Mouse (Mus musculus): ENCODE measurements around the gene Axin1. TPM values are rescaled to one million over a fixed set of nuclear protein-coding genes. Genes with fewer than 3 reads are reported as not detected.

The Axin1 gene
- polyA plus RNA-seq, 1 experiment, result 41.0 TPM

- H3K4me1 ChIP-seq (ENCODE audit: control insufficient read depth, insufficient read depth, low read length), result no peaks in the 10 kb centered on the region
- no peaks in the 10 kb centered on the region for H3K36me3 ChIP-seq (ENCODE audit: control insufficient read depth, insufficient read depth, low read length, poor library complexity, severe bottlenecking)
- TF ChIP-seq POLR2A (IDR thresholded peaks at IDR 0.05; ENCODE audit: insufficient read depth, low read length) (no peak), CTCF (IDR thresholded peaks at IDR 0.05; ENCODE audit: low read depth, low read length) (peak; percentile 47), EP300 (IDR thresholded peaks at IDR 0.05; ENCODE audit: insufficient read depth, low read depth, low read length) (no peak)
- H3K27ac ChIP-seq (ENCODE audit: insufficient read depth, low read length), result peak overlapping the region; percentile 17
- peak overlapping the region; percentile 69 for H3K9ac ChIP-seq (ENCODE audit: low read depth, poor library complexity, severe bottlenecking)
- no peaks in the 10 kb centered on the region for H3K27me3 ChIP-seq (ENCODE audit: control insufficient read depth, insufficient read depth, low read length, poor library complexity, severe bottlenecking)
- no peaks in the 10 kb centered on the region for H3K9me3 ChIP-seq (replicated peaks; ENCODE audit: control insufficient read depth, insufficient read depth, low read length, poor library complexity, severe bottlenecking)
- H3K4me3 ChIP-seq (ENCODE audit: low read depth, low read length), result peak overlapping the region; percentile 92
Observed at GRCm38 (mm10) chr17:26243471-26244100, 105.1 kb downstream of the Axin1 start.

DNA sequence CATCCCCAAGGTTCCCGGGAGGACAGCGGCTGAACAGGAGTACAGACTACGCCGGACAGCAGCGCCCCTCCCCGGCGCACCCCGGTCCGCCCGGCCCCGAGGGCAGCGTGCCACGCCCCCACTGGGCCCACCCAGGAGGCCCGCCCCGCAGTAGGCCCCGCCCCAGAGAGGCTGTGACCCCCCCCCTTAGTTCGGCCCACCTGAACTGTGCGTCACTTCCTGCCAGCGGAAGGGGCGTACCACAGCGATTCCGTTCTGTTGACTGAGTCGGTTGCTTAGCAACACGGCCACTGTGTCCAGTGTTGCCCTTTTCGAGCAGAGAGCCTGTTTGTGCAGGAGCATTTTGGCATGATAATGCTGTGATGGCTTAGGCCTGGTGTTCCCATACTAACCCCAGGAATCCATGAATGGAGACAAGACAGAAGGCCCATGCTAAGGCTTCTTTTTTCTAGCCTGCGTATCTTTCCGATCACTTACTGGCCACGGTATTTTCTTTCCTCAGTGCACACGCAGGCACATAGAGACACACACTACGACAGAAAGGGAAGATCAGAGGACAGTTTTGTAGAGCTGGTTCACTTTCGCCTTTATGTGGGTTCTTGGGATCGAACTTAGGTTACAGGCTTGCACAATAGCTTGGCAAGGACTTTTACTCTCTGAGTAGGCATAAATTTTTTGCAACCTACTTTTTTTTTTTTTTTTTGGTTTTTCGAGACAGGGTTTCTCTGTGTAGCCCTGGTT lies 105.8 kb downstream of the Axin1 start, which contains the start of gene Fam234a:
Gene Fam234a, minus strand, starts transcription at position 142 of the 741 bp plus-strand sequence.
- H3K9me3 ChIP-seq (replicated peaks; ENCODE audit: control insufficient read depth, insufficient read depth, low read length, poor library complexity, severe bottlenecking), result no peaks in the 10 kb centered on the region
- no peak for TF ChIP-seq CTCF (IDR thresholded peaks at IDR 0.05; ENCODE audit: low read depth, low read length)
- TF ChIP-seq EP300 (IDR thresholded peaks at IDR 0.05; ENCODE audit: insufficient read depth, low read depth, low read length), result peak; percentile 52; the same call in 1 of the 2 replicates
- TF ChIP-seq POLR2A (IDR thresholded peaks at IDR 0.05; ENCODE audit: insufficient read depth, low read length), result peak; percentile 75

More for the DNA sequence above, 105.8 kb downstream of the Axin1 start, which contains the start of gene Fam234a:
- Histone ChIP-seq H3K36me3 (ENCODE audit: control insufficient read depth, insufficient read depth, low read length, poor library complexity, severe bottlenecking) (no peaks in the 10 kb centered on the region), H3K27me3 (ENCODE audit: control insufficient read depth, insufficient read depth, low read length, poor library complexity, severe bottlenecking) (no peaks in the 10 kb centered on the region), H3K27ac (ENCODE audit: insufficient read depth, low read length) (peak within 1 kb of the TSS; percentile 17), H3K4me3 (ENCODE audit: low read depth, low read length) (peak within 1 kb of the TSS; percentile 92), H3K4me1 (ENCODE audit: control insufficient read depth, insufficient read depth, low read length) (no peaks in the 10 kb centered on the region), H3K9ac (ENCODE audit: low read depth, poor library complexity, severe bottlenecking) (peak within 1 kb of the TSS; percentile 69)

Other genes starting within 250 kb of the Axin1 start
- gene Rab40c, start 219.0 kb upstream of the Axin1 start, polyA plus RNA-seq (2011; ENCODE audit: insufficient read depth, insufficient read length, low read depth, missing spikeins), result 21.3 and 22.7 TPM in 2 replicates
- gene Pigq, start 193.8 kb upstream of the Axin1 start, polyA plus RNA-seq (2011; ENCODE audit: insufficient read depth, insufficient read length, low read depth, missing spikeins), result 61.8 and 62.8 TPM in 2 replicates
- gene Nhlrc4, start 193.7 kb upstream of the Axin1 start, polyA plus RNA-seq (2011; ENCODE audit: insufficient read depth, insufficient read length, low read depth, missing spikeins), result 1.2 TPM in 1 of 2 replicates, not detected in the other
- gene A930017K11Rik, start 186.1 kb upstream of the Axin1 start, polyA plus RNA-seq (2011; ENCODE audit: insufficient read depth, insufficient read length, low read depth, missing spikeins), result not detected in 2 replicates
- 14.2 and 17.0 TPM in 2 replicates for gene Capn15, start 152.9 kb upstream of the Axin1 start, polyA plus RNA-seq (2011; ENCODE audit: insufficient read depth, insufficient read length, low read depth, missing spikeins)
- 27.5 and 27.6 TPM in 2 replicates for gene Rab11fip3, start 69.1 kb upstream of the Axin1 start, polyA plus RNA-seq (2011; ENCODE audit: insufficient read depth, insufficient read length, low read depth, missing spikeins)
- 24.3 and 26.4 TPM in 2 replicates for gene Decr2, start 48.4 kb upstream of the Axin1 start, polyA plus RNA-seq (2011; ENCODE audit: insufficient read depth, insufficient read length, low read depth, missing spikeins)
- 110 and 115 TPM in 2 replicates for gene Nme4, start 43.1 kb upstream of the Axin1 start, polyA plus RNA-seq (2011; ENCODE audit: insufficient read depth, insufficient read length, low read depth, missing spikeins)
- 15.6 and 16.5 TPM in 2 replicates for gene Tmem8, start 25.4 kb upstream of the Axin1 start, polyA plus RNA-seq (2011; ENCODE audit: insufficient read depth, insufficient read length, low read depth, missing spikeins)
- gene Mrpl28, start 15.2 kb upstream of the Axin1 start, polyA plus RNA-seq (2011; ENCODE audit: insufficient read depth, insufficient read length, low read depth, missing spikeins), result 97.6 and 105 TPM in 2 replicates
- 0.43 TPM in 1 of 2 replicates, not detected in the other for gene Pdia2, start 60.4 kb downstream of the Axin1 start, polyA plus RNA-seq (2011; ENCODE audit: insufficient read depth, insufficient read length, low read depth, missing spikeins)
- 2.4 and 4.2 TPM in 2 replicates for gene Rgs11, start 64.3 kb downstream of the Axin1 start, polyA plus RNA-seq (2011; ENCODE audit: insufficient read depth, insufficient read length, low read depth, missing spikeins)
- 9.5 and 9.8 TPM in 2 replicates for gene Arhgdig, start 69.1 kb downstream of the Axin1 start, polyA plus RNA-seq (2011; ENCODE audit: insufficient read depth, insufficient read length, low read depth, missing spikeins)
- 23.7 and 26.6 TPM in 2 replicates for gene Fam234a, start 105.6 kb downstream of the Axin1 start, polyA plus RNA-seq (2011; ENCODE audit: insufficient read depth, insufficient read length, low read depth, missing spikeins)
- gene Luc7l, start 114.2 kb downstream of the Axin1 start, polyA plus RNA-seq (2011; ENCODE audit: insufficient read depth, insufficient read length, low read depth, missing spikeins), result 105 and 110 TPM in 2 replicates